Mouse (Mus musculus) midbrain, embryonic 13.5 days (tissue): ENCODE measurements at regions not wholly inside any gene's neighbourhood (a gene's known extent, or its start where the extent isn't known, plus 50 kb on each side); places are given as distances from the start of the nearest gene placed in this dataset.
A peak's percentile ranks its signal among the peaks of the same experiment; 100 is the strongest.

ENCODE experiments used
- ATAC-seq: fragments of 200-750 bp; cut with Nextera tagmentation; 2 replicates; pipeline ENCODE4 v1.8.0; 2017; ENCODE audit warnings: mild to moderate bottlenecking, moderate TSS enrichment, moderate library complexity
- H3K27ac ChIP-seq: fragments of 300-500 bp; sonication (generic); 2 replicates; pipeline ENCODE4 v1.5.1; 2015; ENCODE audit warnings: inconsistent platforms, mild to moderate bottlenecking, moderate library complexity
- H3K27me3 ChIP-seq: fragments of 300-500 bp; sonication (generic); 2 replicates; pipeline ENCODE4 v1.6.1; 2015; ENCODE audit warnings: mild to moderate bottlenecking, inconsistent platforms
- H3K36me3 ChIP-seq: fragments of 300-500 bp; sonication (generic); 2 replicates; pipeline ENCODE4 v1.6.1; 2015; ENCODE audit warnings: mild to moderate bottlenecking, inconsistent platforms
- H3K4me1 ChIP-seq: fragments of 300-500 bp; sonication (generic); replicated peaks from 2 replicates; pipeline ENCODE4 v1.6.1; 2015; ENCODE audit warnings: inconsistent platforms
- H3K4me2 ChIP-seq: fragments of 300-500 bp; sonication (generic); replicated peaks from 2 replicates; pipeline ENCODE4 v1.6.1; 2015; ENCODE audit warnings: moderate library complexity, mild to moderate bottlenecking, inconsistent platforms
- H3K4me3 ChIP-seq: fragments of 300-500 bp; sonication (generic); replicated peaks from 2 replicates; pipeline ENCODE4 v1.5.1; 2015; ENCODE audit warnings: mild to moderate bottlenecking, inconsistent platforms
- H3K9ac ChIP-seq: fragments of 300-500 bp; sonication (generic); replicated peaks from 2 replicates; pipeline ENCODE4 v1.6.1; 2015; ENCODE audit warnings: mild to moderate bottlenecking, inconsistent platforms
- H3K9me3 ChIP-seq: fragments of 300-500 bp; sonication (generic); 2 replicates; pipeline ENCODE4 v1.6.1; 2016; ENCODE audit warnings: mild to moderate bottlenecking, inconsistent platforms
- WGBS: fragments of 180-500 bp; shearing (Covaris S2); methylation state at CpG from one replicate; pipeline ENCODE4 v1.1.7; 2015; 5-methylcytosine and 5-hydroxymethylcytosine counted together

DNA sequence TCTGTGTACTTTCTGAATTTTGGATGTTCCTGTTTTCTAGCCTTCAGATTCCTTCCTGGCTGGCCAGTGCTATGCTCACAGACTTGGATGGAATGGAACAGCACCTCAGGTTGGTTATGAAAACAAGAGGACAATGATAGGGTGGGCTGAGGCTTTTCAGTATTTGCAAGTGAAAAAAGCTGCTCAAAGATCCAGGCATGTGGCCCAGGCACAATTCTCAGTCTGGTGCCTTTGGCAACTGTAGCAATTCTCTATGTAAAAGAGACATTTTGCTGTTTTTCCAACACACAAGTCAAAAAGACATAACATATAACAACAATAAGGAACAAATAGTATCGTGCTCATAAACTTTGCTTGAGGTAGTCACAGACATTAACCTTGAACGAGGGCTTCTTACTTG is 363.4 kb upstream of the Pik3r1 start:
- H3K27ac ChIP-seq = no peak overlapping the region
- WGBS = 93% methylated on average over 2 of the region's 2 CpGs
- H3K9me3 ChIP-seq = no peaks in the 10 kb centered on the region
- no peaks in the 10 kb centered on the region for H3K36me3 ChIP-seq
- no peak overlapping the region for H3K4me3 ChIP-seq
- no peak overlapping the region for H3K4me2 ChIP-seq
- no peaks in the 10 kb centered on the region for H3K4me1 ChIP-seq
- H3K27me3 ChIP-seq = no peaks in the 10 kb centered on the region
- ATAC-seq = no peak
- H3K9ac ChIP-seq = no peak overlapping the region

- no peak overlapping the region for H3K27ac ChIP-seq
- H3K4me3 ChIP-seq = no peak overlapping the region
- ATAC-seq = no peak
- 67% methylated on average over 5 of the region's 5 CpGs for WGBS
- H3K9me3 ChIP-seq = no peaks in the 10 kb centered on the region
- no peaks in the 10 kb centered on the region for H3K27me3 ChIP-seq
- H3K36me3 ChIP-seq = no peaks in the 10 kb centered on the region
- H3K4me2 ChIP-seq = no peak overlapping the region
- H3K9ac ChIP-seq = no peak overlapping the region
- no peaks in the 10 kb centered on the region for H3K4me1 ChIP-seq
Measured at GRCm38 (mm10) chr13:102132154-102132553, 364.1 kb upstream of the Pik3r1 start.

GRCm38 (mm10) chr13:102132696-102133095 is 364.7 kb upstream of the Pik3r1 start:
- ATAC-seq = no peak
- Histone ChIP-seq H3K9ac (no peak overlapping the region), H3K4me1 (no peaks in the 10 kb centered on the region), H3K27me3 (no peaks in the 10 kb centered on the region), H3K4me3 (no peak overlapping the region), H3K36me3 (no peaks in the 10 kb centered on the region), H3K9me3 (no peaks in the 10 kb centered on the region), H3K27ac (no peak overlapping the region), H3K4me2 (no peak overlapping the region)
- 54% methylated on average over 2 of the region's 2 CpGs for WGBS

GRCm38 (mm10) chr13:102135210-102135609 is 367.2 kb upstream of the Pik3r1 start:
- ATAC-seq = no peak
- H3K9ac ChIP-seq = no peak overlapping the region

GRCm38 (mm10) chr13:102142986-102143385 is 375.0 kb upstream of the Pik3r1 start:
- Histone ChIP-seq H3K27me3 (no peaks in the 10 kb centered on the region), H3K4me3 (no peak overlapping the region), H3K27ac (no peak overlapping the region), H3K4me1 (no peaks in the 10 kb centered on the region), H3K4me2 (no peak overlapping the region), H3K36me3 (no peaks in the 10 kb centered on the region), H3K9me3 (no peaks in the 10 kb centered on the region), H3K9ac (no peak overlapping the region)
- 89% methylated on average over 7 of the region's 7 CpGs for WGBS
- ATAC-seq = no peak

More at GRCm38 (mm10) chr13:102135210-102135609, 367.2 kb upstream of the Pik3r1 start:
- no peaks in the 10 kb centered on the region for H3K36me3 ChIP-seq
- H3K27ac ChIP-seq = no peak overlapping the region
- no peak overlapping the region for H3K4me3 ChIP-seq
- no peaks in the 10 kb centered on the region for H3K4me1 ChIP-seq
- no peak overlapping the region for H3K4me2 ChIP-seq
- H3K9me3 ChIP-seq = no peaks in the 10 kb centered on the region
- H3K27me3 ChIP-seq = no peaks in the 10 kb centered on the region

DNA sequence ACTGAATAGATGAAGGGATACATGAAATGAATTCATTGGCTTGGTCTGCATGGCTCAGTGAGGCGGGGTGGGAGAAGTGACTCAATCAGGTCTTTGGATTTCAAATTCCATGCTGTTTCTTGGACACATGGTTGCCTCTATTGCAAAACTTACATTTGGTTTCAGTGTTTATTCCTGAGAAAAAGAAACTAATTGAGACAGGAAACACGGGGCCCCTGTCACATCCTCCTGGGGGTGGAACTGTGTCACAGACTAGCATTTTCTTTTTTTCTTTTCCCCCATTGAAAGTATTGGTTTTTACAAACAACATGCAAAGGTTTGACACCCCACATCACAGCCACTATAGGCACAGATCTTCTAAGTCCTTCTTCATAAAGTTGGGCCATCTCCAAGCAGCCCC is 375.8 kb upstream of the Pik3r1 start:
- no peak for ATAC-seq
- WGBS = 83% methylated on average over 2 of the region's 2 CpGs
- H3K27ac ChIP-seq = no peak overlapping the region
- H3K4me2 ChIP-seq = no peak overlapping the region
- no peak overlapping the region for H3K4me3 ChIP-seq
- H3K36me3 ChIP-seq = no peaks in the 10 kb centered on the region
- H3K9me3 ChIP-seq = no peaks in the 10 kb centered on the region
- H3K9ac ChIP-seq = no peak overlapping the region
- no peaks in the 10 kb centered on the region for H3K27me3 ChIP-seq
- H3K4me1 ChIP-seq = no peaks in the 10 kb centered on the region

DNA sequence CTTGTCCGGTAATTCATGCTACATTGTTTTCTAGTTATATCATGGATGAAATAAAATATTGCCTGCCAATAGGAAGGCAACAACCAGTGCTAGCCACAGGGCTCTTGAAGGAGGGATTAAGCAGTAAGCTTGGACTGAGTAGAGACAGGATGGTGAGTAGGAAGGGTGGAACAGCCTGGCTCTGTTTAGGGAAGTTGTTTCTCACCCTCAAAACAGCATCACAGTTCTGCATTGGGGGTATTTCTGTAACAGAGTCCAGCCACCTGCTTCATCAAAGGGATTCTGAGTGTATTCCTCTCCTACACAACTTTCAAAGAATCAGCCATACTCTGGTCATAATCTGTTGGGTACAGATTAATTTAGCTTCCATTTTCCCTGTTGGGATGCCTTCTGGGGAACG is 380.0 kb upstream of the Pik3r1 start:
- no peak overlapping the region for H3K9ac ChIP-seq
- ATAC-seq = no peak
- no peaks in the 10 kb centered on the region for H3K4me1 ChIP-seq
- no peaks in the 10 kb centered on the region for H3K36me3 ChIP-seq
- H3K9me3 ChIP-seq = no peaks in the 10 kb centered on the region
- H3K27ac ChIP-seq = no peak overlapping the region
- H3K4me2 ChIP-seq = no peak overlapping the region
- 93% methylated on average over 2 of the region's 2 CpGs for WGBS
- H3K4me3 ChIP-seq = no peak overlapping the region
- H3K27me3 ChIP-seq = no peaks in the 10 kb centered on the region

DNA sequence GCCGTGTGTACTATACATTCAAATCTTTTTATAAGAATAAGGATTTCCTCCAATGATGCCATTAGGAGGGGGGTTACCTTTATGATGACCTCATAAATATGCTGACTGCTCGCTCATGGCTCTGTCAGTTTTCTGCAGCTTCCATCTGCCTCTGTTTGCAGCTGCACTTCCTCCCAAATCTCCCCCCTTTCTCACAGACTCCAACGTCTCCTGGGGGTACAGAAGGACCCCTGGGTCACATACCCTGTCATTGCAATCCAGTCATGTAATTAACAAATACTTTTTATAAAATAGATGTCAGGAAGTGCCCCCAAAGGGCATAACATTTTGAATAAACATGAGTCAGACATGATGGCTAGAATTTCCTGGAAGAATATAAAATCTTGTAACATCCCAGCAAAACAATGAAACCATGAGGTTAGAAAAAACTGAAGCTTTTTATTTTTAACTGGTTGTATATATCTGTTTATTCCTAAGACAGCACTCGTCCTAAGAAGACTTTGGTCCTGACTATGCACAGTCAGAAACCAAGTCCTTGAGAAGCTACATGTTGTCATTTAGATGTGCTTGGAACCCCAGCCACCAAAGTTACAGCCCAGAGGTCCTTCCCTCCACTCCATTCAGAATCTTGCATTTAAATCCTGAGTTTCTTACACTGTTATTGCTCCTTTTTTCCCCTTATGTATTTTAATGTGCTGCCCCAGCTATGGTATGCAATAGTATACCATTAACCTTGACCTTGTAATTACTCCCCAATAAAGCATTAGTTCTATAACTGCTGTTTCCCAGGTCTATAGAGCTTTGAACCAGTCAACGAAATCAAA is 386.0 kb upstream of the Pik3r1 start:
- 50% methylated on average over 5 of the region's 5 CpGs for WGBS
- no peak overlapping the region for H3K27ac ChIP-seq
- no peak overlapping the region for H3K4me2 ChIP-seq
- ATAC-seq = peak; percentile 68; the same call in 1 of the 2 replicates
- H3K4me3 ChIP-seq = no peak overlapping the region
- H3K9me3 ChIP-seq = no peaks in the 10 kb centered on the region
- no peaks in the 10 kb centered on the region for H3K27me3 ChIP-seq
- peaks cover 9% of the 10 kb centered on the region for H3K4me1 ChIP-seq
- no peak overlapping the region for H3K9ac ChIP-seq
- no peaks in the 10 kb centered on the region for H3K36me3 ChIP-seq

GRCm38 (mm10) chr13:102154609-102154899 is 386.5 kb upstream of the Pik3r1 start:
- no peak overlapping the region for H3K4me3 ChIP-seq
- H3K36me3 ChIP-seq = no peaks in the 10 kb centered on the region
- H3K9me3 ChIP-seq = no peaks in the 10 kb centered on the region
- H3K27me3 ChIP-seq = no peaks in the 10 kb centered on the region
- WGBS = 66% methylated on average over 2 of the region's 2 CpGs
- peaks cover 9% of the 10 kb centered on the region for H3K4me1 ChIP-seq
- H3K27ac ChIP-seq = no peak overlapping the region
- H3K4me2 ChIP-seq = no peak overlapping the region
- ATAC-seq = no peak
- H3K9ac ChIP-seq = no peak overlapping the region

GRCm38 (mm10) chr13:102157369-102158130 is 389.5 kb upstream of the Pik3r1 start:
- H3K9me3 ChIP-seq = no peaks in the 10 kb centered on the region
- peak; percentile 58; the same call in 1 of the 2 replicates for ATAC-seq
- H3K4me3 ChIP-seq = no peak overlapping the region
- no peaks in the 10 kb centered on the region for H3K27me3 ChIP-seq
- H3K36me3 ChIP-seq = no peaks in the 10 kb centered on the region
- no peak overlapping the region for H3K9ac ChIP-seq
- no peak overlapping the region for H3K27ac ChIP-seq
- no peak overlapping the region for H3K4me2 ChIP-seq
- WGBS = 40% methylated on average over 6 of the region's 6 CpGs
- H3K4me1 ChIP-seq = peaks cover 9% of the 10 kb centered on the region

- Histone ChIP-seq H3K4me2 (no peak overlapping the region), H3K36me3 (no peaks in the 10 kb centered on the region), H3K27ac (no peak overlapping the region)
Measured at GRCm38 (mm10) chr13:102173382-102174234, 405.6 kb upstream of the Pik3r1 start.

DNA sequence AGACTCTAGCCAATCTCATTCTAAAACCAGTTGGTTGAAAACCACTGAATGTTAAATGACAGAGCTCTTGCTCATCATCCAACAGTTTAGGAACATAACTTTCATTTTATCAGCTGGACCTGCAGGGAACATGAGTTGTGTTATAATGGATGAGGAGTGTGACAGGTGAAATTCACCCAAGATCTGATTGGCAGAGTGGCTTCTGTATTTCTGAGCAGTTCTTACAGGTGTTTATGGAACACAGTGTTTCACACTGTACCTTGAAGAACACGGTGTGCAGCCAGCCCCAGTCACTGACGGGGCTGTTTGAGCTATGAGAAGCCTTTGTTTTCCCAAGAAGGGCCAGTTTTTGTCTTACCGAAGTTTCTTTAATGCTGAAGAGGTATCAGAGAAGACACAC is 406.4 kb upstream of the Pik3r1 start:
- Histone ChIP-seq H3K4me3 (no peak overlapping the region), H3K27me3 (no peaks in the 10 kb centered on the region), H3K9me3 (no peaks in the 10 kb centered on the region), H3K9ac (no peak overlapping the region), H3K4me2 (no peak overlapping the region), H3K4me1 (0 out of 2 replicates have a peak, but pooled peaks cover 3% of the 10 kb centered on the region), H3K36me3 (no peaks in the 10 kb centered on the region), H3K27ac (no peak overlapping the region)
- 81% methylated on average over 3 of the region's 3 CpGs for WGBS
- no peak for ATAC-seq

More at GRCm38 (mm10) chr13:102173382-102174234, 405.6 kb upstream of the Pik3r1 start:
- Histone ChIP-seq H3K27me3 (no peaks in the 10 kb centered on the region), H3K9me3 (no peaks in the 10 kb centered on the region), H3K9ac (no peak overlapping the region), H3K4me3 (no peak overlapping the region), H3K4me1 (0 out of 2 replicates have a peak, but pooled peaks cover 3% of the 10 kb centered on the region)
- WGBS = 69% methylated on average over 9 of the region's 9 CpGs
- ATAC-seq = peak; percentile 81
